Mouse (Mus musculus): ENCODE results near the gene Pole3. TPM values are rescaled to one million over a fixed set of nuclear protein-coding genes. Genes with fewer than 3 reads are reported as not detected.

Gene Pole3
- total and polyA plus RNA-seq, 2 experiments from 2014 or later: 36.6 to 68.3 TPM

DNA sequence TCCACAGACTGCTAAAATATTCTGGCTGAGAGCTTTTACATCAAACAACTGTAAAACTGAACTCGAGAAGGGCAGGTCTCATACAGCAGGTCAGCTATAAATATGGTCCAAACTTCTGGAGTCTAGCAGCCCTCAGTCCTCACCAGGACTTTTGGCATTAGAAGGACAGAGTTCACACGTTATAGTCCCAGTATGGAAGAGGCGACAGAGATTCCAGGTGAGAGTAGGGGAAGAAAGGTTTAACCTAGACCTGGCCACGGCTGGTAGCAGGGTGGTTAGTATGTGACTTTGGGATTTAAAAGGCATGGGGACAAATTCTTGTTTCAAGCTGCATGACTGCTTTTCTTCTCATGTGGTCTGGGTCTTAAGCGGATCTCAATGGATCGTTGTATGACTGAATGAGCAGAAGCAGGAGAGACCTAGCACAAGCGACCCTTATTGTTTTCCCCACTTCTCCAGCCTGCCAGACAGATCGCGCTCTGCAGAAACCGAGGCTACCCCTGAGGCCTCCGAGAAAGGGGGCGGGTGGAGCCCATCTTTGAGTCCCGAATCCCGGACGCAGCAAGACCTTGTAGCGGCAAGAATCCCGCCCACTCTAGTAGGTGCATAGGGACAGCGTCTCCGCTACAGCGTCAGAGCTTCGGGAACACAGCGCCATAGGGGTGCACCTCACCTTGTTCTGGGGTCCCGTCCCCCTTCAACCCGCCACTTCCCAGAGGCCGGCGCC lies 5.6 kb downstream of the Pole3 start:
- 1% methylated on average over 26 of the region's 26 CpGs for WGBS
- Histone ChIP-seq H3K36me3 (ENCODE audit: insufficient read depth) (no peaks in the 10 kb centered on the region), H3K9me3 (ENCODE audit: low read length) (no peaks in the 10 kb centered on the region), H3K4me3 (ENCODE audit: low read depth, low read length) (peak overlapping the region; percentile 59), H3K4me1 (ENCODE audit: insufficient read depth) (peaks cover 11% of the 10 kb centered on the region; the same call in 1 of the 2 replicates), H3K27ac (ENCODE audit: low read depth, low read length) (peak overlapping the region; percentile 66), H3K9ac (peak overlapping the region; percentile 68), H3K4me2 (ENCODE audit: low read depth) (peak overlapping the region; percentile 72), H3K27me3 (ENCODE audit: insufficient read depth, low read length) (no peaks in the 10 kb centered on the region)
- TF ChIP-seq CTCF (IDR thresholded peaks at IDR 0.05; ENCODE audit: low read depth): no peak
- ATAC-seq: peak; percentile 79
- no peak for DNase-seq

GRCm38 (mm10) chr4:62518416-62519121 lies 6.3 kb downstream of the Pole3 start:
- Histone ChIP-seq H3K4me3 (ENCODE audit: low read depth, low read length) (peak overlapping the region; percentile 59), H3K9me3 (ENCODE audit: low read length) (no peaks in the 10 kb centered on the region), H3K9ac (peak overlapping the region; percentile 68; the same call in 1 of the 2 replicates), H3K4me1 (ENCODE audit: insufficient read depth) (peaks cover 7% of the 10 kb centered on the region; the same call in 1 of the 2 replicates), H3K27me3 (ENCODE audit: insufficient read depth, low read length) (no peaks in the 10 kb centered on the region), H3K4me2 (ENCODE audit: low read depth) (peak overlapping the region; percentile 72), H3K27ac (ENCODE audit: low read depth, low read length) (0 out of 2 replicates have a peak overlapping the region, but pooled peaks have one; percentile 9), H3K36me3 (ENCODE audit: insufficient read depth) (peaks cover under 1% of the 10 kb centered on the region; the same call in 1 of the 2 replicates)
- no peak for TF ChIP-seq CTCF (IDR thresholded peaks at IDR 0.05; ENCODE audit: low read depth)
- 49% methylated on average over 13 of the region's 13 CpGs for WGBS
- ATAC-seq (no peak), DNase-seq (no peak)

DNA sequence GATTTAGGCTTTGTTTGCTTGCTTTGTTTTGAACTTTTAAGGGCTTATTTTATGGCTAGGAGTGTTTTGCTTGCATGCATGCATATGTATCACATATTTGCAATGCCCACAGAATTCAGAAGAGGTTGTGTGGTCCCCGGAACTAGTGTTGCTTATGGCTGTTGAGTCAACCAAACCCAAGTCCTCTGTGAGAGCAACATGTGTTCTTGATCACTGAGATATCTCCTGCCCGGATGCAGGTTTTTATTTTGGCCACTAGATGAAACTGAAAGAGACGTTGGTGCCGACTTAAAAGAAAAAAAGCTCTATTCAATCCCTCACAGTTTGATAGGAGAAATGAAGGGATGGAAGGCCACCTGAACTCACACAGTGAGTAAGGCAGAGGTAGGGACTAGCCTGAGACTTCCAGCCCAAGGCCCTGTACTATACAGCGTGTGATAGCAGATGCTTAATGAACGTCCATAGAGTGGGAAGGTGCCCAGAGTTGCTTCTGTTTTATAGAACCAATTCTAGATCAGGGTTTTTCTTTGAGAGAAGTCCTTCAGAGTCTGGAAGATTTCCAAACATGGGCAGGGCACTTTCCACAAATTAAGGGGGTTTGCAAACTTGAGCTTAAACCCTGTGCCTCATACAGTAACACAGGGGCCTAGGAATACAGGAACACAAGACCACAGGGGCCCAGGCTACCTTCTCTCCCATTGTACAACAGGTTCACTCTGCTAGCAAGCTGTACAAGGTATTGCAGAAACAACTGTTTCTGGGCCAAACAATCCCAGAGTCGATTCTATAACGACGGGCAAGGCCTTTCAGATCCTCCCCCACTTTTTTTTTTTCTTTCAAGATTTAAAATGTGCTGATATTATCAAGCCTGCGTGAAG lies 7.1 kb downstream of the Pole3 start:
- H3K4me1 ChIP-seq (ENCODE audit: insufficient read depth): peaks cover 7% of the 10 kb centered on the region; the same call in 1 of the 2 replicates
- H3K27me3 ChIP-seq (ENCODE audit: insufficient read depth, low read length): no peaks in the 10 kb centered on the region
- no peak overlapping the region for H3K4me3 ChIP-seq (ENCODE audit: low read depth, low read length)
- WGBS: 77% methylated on average over 10 of the region's 10 CpGs
- TF ChIP-seq CTCF (IDR thresholded peaks at IDR 0.05; ENCODE audit: low read depth): no peak
- no peak for DNase-seq
- H3K9ac ChIP-seq: no peak overlapping the region
- H3K9me3 ChIP-seq (ENCODE audit: low read length): no peaks in the 10 kb centered on the region
- H3K27ac ChIP-seq (ENCODE audit: low read depth, low read length): no peak overlapping the region
- ATAC-seq: no peak
- H3K36me3 ChIP-seq (ENCODE audit: insufficient read depth): peaks cover 8% of the 10 kb centered on the region
- H3K4me2 ChIP-seq (ENCODE audit: low read depth): no peak overlapping the region

DNA sequence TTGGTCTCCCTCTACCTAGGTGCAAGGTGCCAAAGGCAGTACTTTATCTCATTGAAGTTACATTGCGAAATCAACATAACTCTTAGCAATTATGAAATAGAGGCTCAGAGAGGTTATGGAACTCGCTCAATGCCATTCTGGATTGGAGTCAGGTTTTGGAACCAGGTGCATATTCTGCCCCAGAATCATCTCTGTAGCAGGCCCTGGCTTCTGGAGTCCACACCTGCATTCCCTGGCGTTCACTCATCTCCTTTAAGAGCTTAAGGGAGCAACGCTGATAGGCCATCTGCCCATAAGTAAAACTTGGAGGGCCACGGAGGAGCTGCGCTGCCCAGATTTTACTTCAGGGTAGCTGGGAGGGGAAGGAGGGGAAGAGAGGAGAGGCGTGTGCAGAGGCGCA lies 7.8 kb downstream of the Pole3 start:
- DNase-seq: no peak
- Histone ChIP-seq H3K36me3 (ENCODE audit: insufficient read depth) (peaks cover 16% of the 10 kb centered on the region), H3K9me3 (ENCODE audit: low read length) (no peaks in the 10 kb centered on the region), H3K27me3 (ENCODE audit: insufficient read depth, low read length) (no peaks in the 10 kb centered on the region), H3K4me2 (ENCODE audit: low read depth) (no peak overlapping the region), H3K27ac (ENCODE audit: low read depth, low read length) (no peak overlapping the region), H3K4me1 (ENCODE audit: insufficient read depth) (peaks cover 7% of the 10 kb centered on the region; the same call in 1 of the 2 replicates), H3K4me3 (ENCODE audit: low read depth, low read length) (no peak overlapping the region), H3K9ac (no peak overlapping the region)
- TF ChIP-seq CTCF (IDR thresholded peaks at IDR 0.05; ENCODE audit: low read depth): no peak
- WGBS: 91% methylated on average over 8 of the region's 8 CpGs
- ATAC-seq: no peak

DNA sequence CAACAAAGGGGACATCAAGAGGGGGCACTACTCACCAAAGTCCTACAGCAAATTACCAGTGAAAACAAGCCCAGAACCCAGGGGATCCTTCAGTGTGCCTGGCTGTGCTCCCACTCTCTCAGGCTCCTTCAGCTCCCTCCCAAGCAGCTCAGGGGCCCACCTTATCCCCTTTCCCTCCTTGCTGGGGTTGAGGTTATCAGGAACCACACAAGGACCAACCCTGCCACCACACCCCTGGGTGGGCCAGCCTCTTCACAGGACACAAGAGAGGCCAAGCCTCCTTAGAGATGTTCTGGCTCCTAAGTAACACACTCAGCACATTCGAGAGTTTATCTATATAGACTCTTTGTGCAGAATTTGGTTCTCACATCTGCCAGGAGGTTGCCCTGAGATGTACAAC lies 8.3 kb downstream of the Pole3 start:
- H3K9me3 ChIP-seq (ENCODE audit: low read length): no peaks in the 10 kb centered on the region
- peaks cover 20% of the 10 kb centered on the region for H3K36me3 ChIP-seq (ENCODE audit: insufficient read depth)
- H3K4me1 ChIP-seq (ENCODE audit: insufficient read depth): peaks cover 7% of the 10 kb centered on the region; the same call in 1 of the 2 replicates
- no peaks in the 10 kb centered on the region for H3K27me3 ChIP-seq (ENCODE audit: insufficient read depth, low read length)
- no peak overlapping the region for H3K4me2 ChIP-seq (ENCODE audit: low read depth)
- no peak for DNase-seq
- no peak overlapping the region for H3K27ac ChIP-seq (ENCODE audit: low read depth, low read length)
- no peak overlapping the region for H3K4me3 ChIP-seq (ENCODE audit: low read depth, low read length)
- no peak for ATAC-seq
- 77% methylated on average over 1 of the region's 1 CpGs for WGBS
- no peak for TF ChIP-seq CTCF (IDR thresholded peaks at IDR 0.05; ENCODE audit: low read depth)
- no peak overlapping the region for H3K9ac ChIP-seq

- Histone ChIP-seq H3K27ac (ENCODE audit: low read depth, low read length) (no peak overlapping the region), H3K36me3 (ENCODE audit: insufficient read depth) (peaks cover 25% of the 10 kb centered on the region), H3K9me3 (ENCODE audit: low read length) (no peaks in the 10 kb centered on the region), H3K9ac (no peak overlapping the region), H3K4me3 (ENCODE audit: low read depth, low read length) (no peak overlapping the region), H3K4me1 (ENCODE audit: insufficient read depth) (peaks cover 7% of the 10 kb centered on the region; the same call in 1 of the 2 replicates), H3K4me2 (ENCODE audit: low read depth) (no peak overlapping the region), H3K27me3 (ENCODE audit: insufficient read depth, low read length) (no peaks in the 10 kb centered on the region)
- no peak for TF ChIP-seq CTCF (IDR thresholded peaks at IDR 0.05; ENCODE audit: low read depth)
- WGBS: 60% methylated on average over 2 of the region's 2 CpGs
- DNase-seq (no peak), ATAC-seq (no peak)
These were observed 8.8 kb downstream of the Pole3 start for GRCm38 (mm10) chr4:62516079-62516478.
